In genomic region chr5:31451336-31451735, GRCm38 (mm10) we compare ENCODE assay signal across 1 mouse cellular context.
TF ChIP-seq lines count a peak whose summit lies in the region.

No protein-coding gene starts in this region.

TF ChIP-seq in MEL, 35 proteins besides CTCF, POLR2A, EP300 and RAD21 (continued from another document):
- TF ChIP-seq USF2 (IDR thresholded peaks at IDR 0.05; ENCODE audit: borderline replicate concordance in 1 of 2, insufficient read depth in 1 of 2, low read depth in 1 of 2, low read length in 2 of 2) (no peak), TCF12 (IDR thresholded peaks at IDR 0.05; ENCODE audit: low read depth, low read length) (no peak), KAT2A (conservative IDR thresholded peaks at IDR 0.05; ENCODE audit: low read depth, low read length) (no peak), JUND (IDR thresholded peaks at IDR 0.05; ENCODE audit: low read depth, low read length) (no peak), MYB (IDR thresholded peaks at IDR 0.05; ENCODE audit: low read depth, low read length) (no peak), MEF2A (IDR thresholded peaks at IDR 0.05; ENCODE audit: extremely low read depth, insufficient replicate concordance, low read depth, low read length, poor library complexity, severe bottlenecking) (no peak), TBP (IDR thresholded peaks at IDR 0.05; ENCODE audit: low read depth, low read length) (peak; percentile 78), ELF1 (IDR thresholded peaks at IDR 0.05; ENCODE audit: low read depth, low read length) (peak; percentile 90), NRF1 (IDR thresholded peaks at IDR 0.05; ENCODE audit: insufficient read depth, low read depth, low read length, poor library complexity, severe bottlenecking) (peak; percentile 45; the same call in 1 of the 2 replicates)
